Mouse (Mus musculus) liver, embryonic 16.5 days (tissue): ENCODE results near the gene Khdc1b. TPM values are rescaled to one million over a fixed set of nuclear protein-coding genes. Genes with fewer than 3 reads are reported as not detected.

Source experiments
- ATAC-seq: fragments of 200-750 bp; cut with Nextera tagmentation; 2 replicates; pipeline ENCODE4 v1.8.0; 2017; ENCODE audit warnings: low read depth, mild to moderate bottlenecking, moderate number of reproducible peaks, moderate library complexity
- H3K27ac ChIP-seq: fragments of 300-500 bp; sonication (generic); 2 replicates; pipeline ENCODE4 v1.5.1; 2014; ENCODE audit warnings: mild to moderate bottlenecking, low read length
- H3K27me3 ChIP-seq: fragments of 300-500 bp; sonication (generic); 2 replicates; pipeline ENCODE4 v1.6.1; 2014; ENCODE audit warnings: low read depth, low read length, mixed read lengths; ENCODE audit not compliant: control insufficient read depth, insufficient read depth
- H3K36me3 ChIP-seq: fragments of 300-500 bp; sonication (generic); 2 replicates; pipeline ENCODE4 v1.6.1; 2014; ENCODE audit warnings: mild to moderate bottlenecking; ENCODE audit not compliant: control insufficient read depth, insufficient read depth
- H3K4me1 ChIP-seq: fragments of 300-500 bp; sonication (generic); 2 replicates; pipeline ENCODE4 v1.6.1; 2014; ENCODE audit warnings: low read depth, low read length, mixed read lengths; ENCODE audit not compliant: control insufficient read depth
- H3K4me2 ChIP-seq: fragments of 300-500 bp; sonication (generic); 2 replicates; pipeline ENCODE4 v1.6.1; 2014; ENCODE audit warnings: low read depth, low read length, mixed read lengths
- H3K4me3 ChIP-seq: fragments of 300-500 bp; sonication (generic); 2 replicates; pipeline ENCODE4 v1.5.1; 2014; ENCODE audit warnings: low read depth, mild to moderate bottlenecking, low read length
- H3K9ac ChIP-seq: fragments of 300-500 bp; sonication (generic); 2 replicates; pipeline ENCODE4 v1.6.1; 2014; ENCODE audit warnings: low read depth, low read length
- H3K9me3 ChIP-seq: fragments of 300-500 bp; sonication (generic); replicated peaks from 2 replicates; pipeline ENCODE4 v1.6.1; 2016; ENCODE audit warnings: low read length; ENCODE audit not compliant: control insufficient read depth
- WGBS: fragments of 180-500 bp; shearing (Covaris S2); extraction: QIAGEN DNeasy Blood & Tissue Kit; methylation state at CpG from one replicate; pipeline ENCODE4 v1.1.7; 2014; ENCODE audit not compliant: insufficient replicate concordance; 5-methylcytosine and 5-hydroxymethylcytosine counted together
- polyA plus RNA-seq: library from polyadenylated mRNA; unstranded; fragments of >200 nt; fragmentation: Nextera tagmentation; extraction: Ambion mirVana; gene quantifications from 2 replicates; pipeline ENCODE4 v1.2.1, GENCODE M21; 2015

Khdc1b gene
- polyA plus RNA-seq, 1 experiment from 2014 or later: not detected

- WGBS: 51% methylated on average over 2 of the region's 2 CpGs
Measured at GRCm38 (mm10) chr1:21407266-21407665, 23.9 kb downstream of the Khdc1b start.

GRCm38 (mm10) chr1:21411331-21412196 is 28.2 kb downstream of the Khdc1b start:
- H3K4me1 ChIP-seq: no peaks in the 10 kb centered on the region
- no peak for ATAC-seq
- H3K27me3 ChIP-seq: no peaks in the 10 kb centered on the region
- H3K9ac ChIP-seq: no peak overlapping the region
- 59% methylated on average over 18 of the region's 18 CpGs for WGBS
- H3K9me3 ChIP-seq: no peaks in the 10 kb centered on the region
- H3K36me3 ChIP-seq: no peaks in the 10 kb centered on the region
- H3K27ac ChIP-seq: no peak overlapping the region
- no peak overlapping the region for H3K4me2 ChIP-seq
- no peak overlapping the region for H3K4me3 ChIP-seq

More at GRCm38 (mm10) chr1:21407266-21407665, 23.9 kb downstream of the Khdc1b start:
- no peaks in the 10 kb centered on the region for H3K9me3 ChIP-seq
- H3K27me3 ChIP-seq: no peaks in the 10 kb centered on the region
- H3K36me3 ChIP-seq: no peaks in the 10 kb centered on the region
- H3K4me2 ChIP-seq: no peak overlapping the region
- no peak for ATAC-seq
- H3K4me3 ChIP-seq: no peak overlapping the region
- H3K4me1 ChIP-seq: no peaks in the 10 kb centered on the region
- H3K9ac ChIP-seq: no peak overlapping the region
- no peak overlapping the region for H3K27ac ChIP-seq

DNA sequence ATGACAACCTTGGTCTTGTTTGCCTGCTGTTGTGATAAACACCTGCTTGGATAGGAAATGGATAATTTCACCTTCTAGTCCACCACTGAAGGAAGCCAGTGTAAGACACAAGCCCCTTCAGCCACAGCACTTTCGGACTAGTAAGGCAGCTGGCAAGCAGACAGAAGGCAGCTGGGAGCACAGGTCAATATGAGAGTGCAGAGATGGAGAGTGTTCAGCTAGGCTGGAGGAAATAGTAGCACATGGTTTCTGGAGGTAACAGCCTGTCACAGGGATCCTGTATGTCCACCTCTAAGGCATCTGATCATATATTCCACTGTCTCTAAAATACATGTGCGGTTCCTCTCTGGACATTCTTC is 28.8 kb downstream of the Khdc1b start:
- no peaks in the 10 kb centered on the region for H3K4me1 ChIP-seq
- H3K27ac ChIP-seq: no peak overlapping the region
- no peak overlapping the region for H3K9ac ChIP-seq
- no peak overlapping the region for H3K4me2 ChIP-seq
- WGBS: 73% methylated on average over 2 of the region's 2 CpGs
- H3K27me3 ChIP-seq: no peaks in the 10 kb centered on the region
- H3K36me3 ChIP-seq: no peaks in the 10 kb centered on the region
- no peak overlapping the region for H3K4me3 ChIP-seq
- H3K9me3 ChIP-seq: no peaks in the 10 kb centered on the region
- ATAC-seq: no peak

DNA sequence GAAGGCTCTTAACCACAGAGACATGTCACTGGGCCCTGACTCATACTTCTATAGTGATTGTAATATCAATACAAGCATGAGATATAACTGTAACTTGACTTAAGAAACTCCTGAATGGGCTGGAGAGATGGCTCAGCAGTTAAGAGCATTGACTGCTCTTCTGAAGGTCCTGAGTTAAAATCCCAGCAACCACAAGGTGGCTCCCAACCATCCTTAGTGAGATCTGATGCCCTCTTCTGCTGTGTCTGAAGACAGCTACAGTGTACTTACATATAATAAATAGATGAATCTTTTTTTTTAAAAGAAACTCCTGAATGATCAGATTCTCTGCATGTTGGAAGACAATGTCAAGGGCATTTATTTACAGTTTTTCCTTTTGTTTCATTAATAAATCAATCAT is 36.0 kb downstream of the Khdc1b start:
- no peaks in the 10 kb centered on the region for H3K9me3 ChIP-seq
- no peaks in the 10 kb centered on the region for H3K27me3 ChIP-seq
- no peak overlapping the region for H3K9ac ChIP-seq
- H3K4me1 ChIP-seq: no peaks in the 10 kb centered on the region
- H3K27ac ChIP-seq: no peak overlapping the region
- no peak for ATAC-seq
- no peak overlapping the region for H3K4me2 ChIP-seq
- no peaks in the 10 kb centered on the region for H3K36me3 ChIP-seq
- no peak overlapping the region for H3K4me3 ChIP-seq

DNA sequence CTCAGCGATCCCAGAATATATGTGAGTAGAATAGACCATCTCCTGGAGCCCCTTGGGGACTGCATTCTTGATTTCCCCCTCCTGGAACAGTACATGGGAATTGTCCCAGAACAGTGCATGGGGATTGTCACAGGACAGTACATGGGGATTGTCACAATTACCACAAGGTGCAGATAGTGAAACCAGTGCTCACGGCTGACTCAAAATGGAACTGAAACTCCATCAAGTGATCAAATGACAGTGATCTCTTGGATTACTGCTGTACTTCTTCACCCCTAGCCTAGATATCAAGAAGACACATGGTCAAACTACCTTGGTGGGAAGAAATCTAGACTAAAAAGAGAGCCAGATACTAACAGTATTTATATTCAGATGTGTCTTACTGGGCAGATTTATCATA is 42.3 kb downstream of the Khdc1b start:
- Histone ChIP-seq H3K4me3 (no peak overlapping the region), H3K27ac (no peak overlapping the region), H3K36me3 (no peaks in the 10 kb centered on the region), H3K4me1 (no peaks in the 10 kb centered on the region), H3K27me3 (no peaks in the 10 kb centered on the region), H3K4me2 (no peak overlapping the region), H3K9ac (no peak overlapping the region), H3K9me3 (no peaks in the 10 kb centered on the region)
- no peak for ATAC-seq
- WGBS: 62% methylated on average over 2 of the region's 2 CpGs

DNA sequence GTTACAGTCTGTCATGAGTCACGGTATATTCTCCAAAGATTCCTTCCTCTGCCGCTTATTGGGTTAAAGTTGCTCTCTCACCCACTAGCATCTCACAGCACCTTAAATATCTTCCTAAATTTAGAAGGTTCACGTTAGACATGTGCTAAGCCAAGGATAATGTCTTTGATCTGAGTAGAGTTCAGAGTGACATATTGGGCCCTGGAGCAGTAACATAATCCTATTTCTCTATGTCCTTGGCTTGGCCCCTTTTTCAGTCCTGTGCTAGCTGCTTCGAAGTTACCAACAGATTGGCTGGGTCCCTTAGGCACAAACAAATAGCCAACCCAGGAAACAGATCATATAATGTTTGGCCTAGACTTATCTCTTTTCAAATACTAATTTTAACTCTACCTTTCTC is 44.7 kb downstream of the Khdc1b start:
- Histone ChIP-seq H3K4me2 (no peak overlapping the region), H3K27ac (no peak overlapping the region), H3K36me3 (no peaks in the 10 kb centered on the region), H3K4me3 (no peak overlapping the region), H3K9ac (no peak overlapping the region), H3K9me3 (no peaks in the 10 kb centered on the region), H3K27me3 (no peaks in the 10 kb centered on the region), H3K4me1 (no peaks in the 10 kb centered on the region)
- no peak for ATAC-seq
- WGBS: 65% methylated on average over 4 of the region's 4 CpGs

GRCm38 (mm10) chr1:21431666-21432065 is 48.3 kb downstream of the Khdc1b start:
- Histone ChIP-seq H3K4me3 (no peak overlapping the region), H3K9me3 (no peaks in the 10 kb centered on the region), H3K36me3 (no peaks in the 10 kb centered on the region), H3K9ac (no peak overlapping the region), H3K27ac (no peak overlapping the region), H3K4me1 (no peaks in the 10 kb centered on the region), H3K27me3 (no peaks in the 10 kb centered on the region), H3K4me2 (no peak overlapping the region)
- WGBS: 69% methylated on average over 3 of the region's 3 CpGs
- no peak for ATAC-seq

DNA sequence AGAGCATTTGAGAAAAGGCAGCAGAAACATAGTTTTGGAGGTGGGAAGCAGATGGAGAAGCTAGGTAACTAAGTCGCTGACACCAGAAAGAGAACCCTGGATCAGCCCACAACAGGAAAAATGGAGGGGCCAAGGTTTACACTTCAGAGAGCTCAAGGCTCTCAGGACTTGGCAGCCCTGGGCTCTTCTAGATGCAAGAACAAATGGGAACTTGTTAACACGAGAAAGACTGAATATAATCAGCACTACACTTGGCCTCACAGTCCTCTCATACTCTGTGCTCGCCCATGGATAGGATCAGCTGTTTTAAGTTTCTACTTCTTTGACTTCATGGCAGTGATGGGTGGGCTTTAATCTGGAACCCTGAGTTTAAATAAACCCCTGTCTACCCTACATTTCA is 51.5 kb downstream of the Khdc1b start:
- no peaks in the 10 kb centered on the region for H3K9me3 ChIP-seq
- no peaks in the 10 kb centered on the region for H3K4me1 ChIP-seq
- H3K36me3 ChIP-seq: no peaks in the 10 kb centered on the region
- no peak overlapping the region for H3K9ac ChIP-seq
- H3K4me3 ChIP-seq: no peak overlapping the region
- H3K27ac ChIP-seq: no peak overlapping the region
- no peaks in the 10 kb centered on the region for H3K27me3 ChIP-seq
- WGBS: 36% methylated on average over 3 of the region's 3 CpGs
- no peak overlapping the region for H3K4me2 ChIP-seq
- no peak for ATAC-seq
